Mouse (Mus musculus) embryonic facial prominence, embryonic 14.5 days (tissue): ENCODE results near the gene Hmox1. TPM values are rescaled to one million over a fixed set of nuclear protein-coding genes. Genes with fewer than 3 reads are reported as not detected.

Experiments
- ATAC-seq: fragments of 200-750 bp; cut with Nextera tagmentation; 2 replicates; pipeline ENCODE4 v1.8.0; 2017; ENCODE audit warnings: low read depth, moderate number of reproducible peaks, moderate TSS enrichment
- DNase-seq: peaks from one replicate; pipeline ENCODE4 v3.0.0-alpha.2; 2015; ENCODE audit warnings: low spot score
- H3K27ac ChIP-seq: fragments of 300-500 bp; sonication (generic); replicated peaks from 2 replicates; pipeline ENCODE4 v1.5.1; 2014; ENCODE audit warnings: low read depth, mild to moderate bottlenecking, low read length, moderate library complexity
- H3K27me3 ChIP-seq: fragments of 300-500 bp; sonication (generic); replicated peaks from 2 replicates; pipeline ENCODE4 v1.6.1; 2014; ENCODE audit warnings: low read length; ENCODE audit not compliant: control insufficient read depth, insufficient read depth
- H3K36me3 ChIP-seq: fragments of 300-500 bp; sonication (generic); 2 replicates; pipeline ENCODE4 v1.6.1; 2014; ENCODE audit warnings: low read length, mixed read lengths; ENCODE audit not compliant: control insufficient read depth, insufficient read depth
- H3K4me1 ChIP-seq: fragments of 300-500 bp; sonication (generic); 2 replicates; pipeline ENCODE4 v1.6.1; 2014; ENCODE audit warnings: antibody characterized with exemption, low read length; ENCODE audit not compliant: control insufficient read depth, insufficient read depth
- H3K4me2 ChIP-seq: fragments of 300-500 bp; sonication (generic); 2 replicates; pipeline ENCODE4 v1.6.1; 2014; ENCODE audit warnings: low read depth, mild to moderate bottlenecking, low read length, moderate library complexity, mixed read lengths
- H3K4me3 ChIP-seq: fragments of 300-500 bp; sonication (generic); 2 replicates; pipeline ENCODE4 v1.5.1; 2014; ENCODE audit warnings: low read depth, mild to moderate bottlenecking, low read length
- H3K9ac ChIP-seq: fragments of 300-500 bp; sonication (generic); 2 replicates; pipeline ENCODE4 v1.6.1; 2014; ENCODE audit warnings: low read depth, mild to moderate bottlenecking, low read length, moderate library complexity, mixed read lengths
- H3K9me3 ChIP-seq: fragments of 300-500 bp; sonication (generic); 2 replicates; pipeline ENCODE4 v1.6.1; 2016; ENCODE audit warnings: low read length; ENCODE audit not compliant: control insufficient read depth
- WGBS: fragments of 180-500 bp; shearing (Covaris S2); extraction: QIAGEN DNeasy Blood & Tissue Kit; methylation state at CpG from one replicate; pipeline ENCODE4 v1.1.7; 2014; 5-methylcytosine and 5-hydroxymethylcytosine counted together
- polyA plus RNA-seq: library from polyadenylated mRNA; unstranded; fragments of >200 nt; fragmentation: Nextera tagmentation; extraction: Ambion mirVana; gene quantifications from 2 replicates; pipeline ENCODE4 v1.2.1, GENCODE M21; 2014

Hmox1 gene
- 23.1 and 24.4 TPM in 2 replicates for polyA plus RNA-seq

DNA sequence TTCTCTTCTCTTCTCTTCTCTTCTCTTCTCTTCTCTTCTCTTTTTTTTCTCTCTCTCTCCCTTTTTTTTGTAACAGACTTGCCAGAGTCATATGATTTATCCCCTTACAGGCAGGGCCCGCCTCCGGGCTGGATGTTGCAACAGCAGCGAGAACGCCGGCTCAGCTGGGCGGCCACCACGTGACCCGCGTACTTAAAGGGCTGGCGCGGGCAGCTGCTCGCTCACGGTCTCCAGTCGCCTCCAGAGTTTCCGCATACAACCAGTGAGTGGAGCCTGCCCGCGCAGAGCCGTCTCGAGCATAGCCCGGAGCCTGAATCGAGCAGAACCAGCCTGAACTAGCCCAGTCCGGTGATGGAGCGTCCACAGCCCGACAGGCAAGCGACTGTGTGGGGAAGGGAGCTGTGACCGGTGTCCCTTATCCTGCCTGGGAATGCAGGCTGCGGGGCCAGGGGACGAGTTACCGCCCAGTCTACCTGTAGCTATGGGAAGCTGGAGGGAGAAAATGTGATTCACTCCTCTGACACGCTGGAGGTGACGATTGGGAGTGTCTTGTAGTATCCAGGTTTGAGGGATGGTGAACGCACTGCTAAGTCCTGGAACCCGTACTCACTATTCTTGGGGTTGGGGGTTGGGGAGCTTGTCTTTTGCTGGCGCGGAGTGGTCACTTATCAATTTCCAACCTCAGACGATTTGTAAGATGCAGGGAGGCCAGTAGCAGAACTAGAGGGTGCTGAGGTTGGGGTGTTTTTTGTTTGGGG lies at the start of gene Hmox1:
Hmox1 (plus strand) TSS at position 223 of the 758 bp plus-strand sequence.
- Histone ChIP-seq H3K4me3 (peak within 1 kb of the TSS; percentile 48), H3K36me3 (peaks cover 10% of the 10 kb centered on the region; the same call in 1 of the 2 replicates), H3K4me2 (peak within 1 kb of the TSS; percentile 73), H3K27ac (0 out of 2 replicates have a peak within 1 kb of the TSS, but pooled peaks have one; percentile 16), H3K9ac (peak within 1 kb of the TSS; percentile 73), H3K4me1 (peaks cover 10% of the 10 kb centered on the region; the same call in 1 of the 2 replicates), H3K27me3 (no peaks in the 10 kb centered on the region), H3K9me3 (no peaks in the 10 kb centered on the region)
- WGBS, result under 1% methylated on average over 36 of the region's 36 CpGs
- ATAC-seq, result peak; percentile 94
- DNase-seq, result peak; percentile 96

DNA sequence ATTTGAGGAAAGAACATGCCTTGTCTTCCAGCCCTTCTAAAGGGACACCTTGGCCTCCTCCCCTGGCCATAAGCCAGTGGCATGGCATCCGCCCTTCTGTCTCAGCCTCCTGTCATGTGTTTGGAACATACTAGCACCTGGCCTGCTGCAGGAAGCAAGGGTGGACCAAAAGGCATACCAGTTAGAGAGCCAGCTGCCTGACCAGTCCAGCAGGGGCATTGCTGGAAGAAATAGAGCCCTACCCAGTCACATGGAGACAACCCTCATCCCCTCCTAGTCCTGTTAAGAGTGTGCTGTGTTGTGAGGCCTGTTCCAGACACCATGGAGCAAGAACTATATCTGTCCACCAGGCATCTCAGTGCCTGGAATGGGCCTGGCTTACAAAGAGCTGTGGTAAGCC lies 47.1 kb upstream of the Hmox1 start:
- H3K4me3 ChIP-seq, result no peak overlapping the region
- peaks cover 6% of the 10 kb centered on the region; the same call in 1 of the 2 replicates for H3K36me3 ChIP-seq
- H3K4me1 ChIP-seq, result no peaks in the 10 kb centered on the region
- WGBS, result 86% methylated on average over 1 of the region's 1 CpGs
- no peaks in the 10 kb centered on the region for H3K27me3 ChIP-seq
- no peak overlapping the region for H3K9ac ChIP-seq
- H3K27ac ChIP-seq, result no peak overlapping the region
- no peak overlapping the region for H3K4me2 ChIP-seq
- ATAC-seq (no peak), DNase-seq (no peak)
- H3K9me3 ChIP-seq, result no peaks in the 10 kb centered on the region

DNA sequence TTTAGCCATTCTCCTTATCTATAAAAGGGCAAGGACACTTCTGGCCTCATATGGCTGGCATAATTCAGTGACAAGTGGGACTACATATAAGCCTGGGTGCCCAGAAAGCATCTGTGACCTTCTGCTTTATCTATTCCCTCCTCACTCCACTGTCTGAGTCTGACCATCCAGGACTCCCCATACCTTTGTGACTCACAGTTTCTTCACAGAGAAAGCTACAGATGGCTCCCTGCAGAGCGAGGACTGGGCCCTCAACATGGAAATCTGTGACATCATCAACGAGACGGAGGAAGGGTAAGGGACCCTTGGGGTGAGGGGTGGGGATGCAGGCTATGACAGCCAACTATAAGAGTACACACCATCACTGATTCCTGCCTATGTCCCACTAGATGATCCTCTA lies 45.6 kb upstream of the Hmox1 start:
- no peaks in the 10 kb centered on the region for H3K27me3 ChIP-seq
- H3K4me3 ChIP-seq, result no peak overlapping the region
- no peak overlapping the region for H3K4me2 ChIP-seq
- H3K27ac ChIP-seq, result no peak overlapping the region
- H3K9me3 ChIP-seq, result no peaks in the 10 kb centered on the region
- no peaks in the 10 kb centered on the region for H3K4me1 ChIP-seq
- 85% methylated on average over 3 of the region's 3 CpGs for WGBS
- ATAC-seq, result no peak
- no peak for DNase-seq
- H3K9ac ChIP-seq, result no peak overlapping the region
- peaks cover 9% of the 10 kb centered on the region; the same call in 1 of the 2 replicates for H3K36me3 ChIP-seq

DNA sequence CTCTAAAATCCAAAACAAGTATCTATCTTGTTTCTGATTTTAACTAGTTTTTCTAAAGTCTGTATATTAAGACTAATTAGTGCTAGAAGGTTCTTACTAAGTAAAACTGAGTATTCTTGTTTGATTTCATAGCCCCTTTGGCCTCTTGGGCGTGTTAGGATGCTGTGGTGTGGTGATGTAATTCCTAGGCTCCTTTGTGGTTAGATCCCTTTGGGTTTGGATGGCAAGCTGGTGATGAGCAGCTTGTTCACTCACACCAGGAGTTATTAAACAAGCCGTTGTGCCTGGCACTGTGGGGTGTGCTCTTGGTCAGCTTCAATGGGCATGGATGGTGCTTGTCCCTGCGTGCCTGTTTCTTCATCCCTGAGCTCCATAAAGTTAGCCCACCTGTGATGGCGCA lies 40.1 kb upstream of the Hmox1 start:
- H3K36me3 ChIP-seq, result peaks cover 21% of the 10 kb centered on the region; the same call in 1 of the 2 replicates
- H3K27ac ChIP-seq, result no peak overlapping the region
- DNase-seq (no peak), ATAC-seq (0 out of 2 replicates have a peak, but pooled peaks have one; percentile 17)
- H3K9ac ChIP-seq, result no peak overlapping the region
- no peaks in the 10 kb centered on the region for H3K9me3 ChIP-seq
- no peak overlapping the region for H3K4me3 ChIP-seq
- no peaks in the 10 kb centered on the region for H3K27me3 ChIP-seq
- 87% methylated on average over 4 of the region's 4 CpGs for WGBS
- no peak overlapping the region for H3K4me2 ChIP-seq
- H3K4me1 ChIP-seq, result no peaks in the 10 kb centered on the region

DNA sequence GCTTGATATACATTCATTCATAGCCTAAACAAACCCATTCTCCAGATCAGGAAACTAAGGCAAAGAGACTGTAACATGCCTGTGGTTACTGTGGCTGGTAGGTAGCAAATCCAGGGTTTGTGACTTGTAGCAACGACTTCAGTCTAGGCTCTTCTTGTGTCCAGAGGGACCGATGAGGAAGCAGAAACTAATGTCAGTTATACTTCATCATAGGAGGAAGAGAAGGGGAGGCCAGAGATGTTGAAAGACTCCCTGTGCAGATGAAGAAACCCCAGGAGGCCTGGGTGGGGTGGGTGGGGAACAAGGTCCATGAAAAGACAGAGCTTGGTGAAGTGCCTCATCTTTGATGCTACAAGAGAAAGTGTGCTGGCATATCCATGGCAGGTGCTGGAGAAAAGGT lies 37.7 kb upstream of the Hmox1 start:
- Histone ChIP-seq H3K9me3 (no peaks in the 10 kb centered on the region), H3K4me2 (no peak overlapping the region), H3K27ac (no peak overlapping the region), H3K4me1 (no peaks in the 10 kb centered on the region), H3K27me3 (no peaks in the 10 kb centered on the region), H3K4me3 (no peak overlapping the region), H3K9ac (no peak overlapping the region), H3K36me3 (0 out of 2 replicates have a peak, but pooled peaks cover 18% of the 10 kb centered on the region)
- WGBS, result 88% methylated on average over 2 of the region's 2 CpGs
- DNase-seq (no peak), ATAC-seq (no peak)

DNA sequence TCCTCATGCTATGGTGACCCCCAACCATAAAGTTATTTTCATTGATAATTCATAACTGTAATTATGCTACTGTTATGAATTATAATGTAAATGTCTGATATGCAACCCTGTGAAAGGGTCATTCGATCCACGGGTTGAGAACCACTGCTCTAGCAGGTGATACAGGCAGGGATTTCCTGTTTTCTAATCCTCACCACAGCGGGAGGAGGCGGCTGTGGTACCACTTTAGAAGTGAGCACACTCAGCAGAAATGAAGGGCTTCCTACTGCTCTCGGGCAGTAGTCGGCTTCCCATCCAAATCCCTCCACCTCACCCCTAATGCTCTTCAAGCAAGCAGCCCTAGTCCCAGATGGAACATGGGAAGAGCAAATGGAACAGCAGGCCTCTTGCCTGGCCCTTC lies 33.4 kb upstream of the Hmox1 start:
- Histone ChIP-seq H3K4me3 (no peak overlapping the region), H3K4me1 (no peaks in the 10 kb centered on the region), H3K9ac (no peak overlapping the region), H3K36me3 (peaks cover 18% of the 10 kb centered on the region), H3K4me2 (no peak overlapping the region), H3K9me3 (no peaks in the 10 kb centered on the region), H3K27me3 (no peaks in the 10 kb centered on the region), H3K27ac (no peak overlapping the region)
- ATAC-seq, result no peak
- 68% methylated on average over 6 of the region's 6 CpGs for WGBS
- DNase-seq, result no peak

DNA sequence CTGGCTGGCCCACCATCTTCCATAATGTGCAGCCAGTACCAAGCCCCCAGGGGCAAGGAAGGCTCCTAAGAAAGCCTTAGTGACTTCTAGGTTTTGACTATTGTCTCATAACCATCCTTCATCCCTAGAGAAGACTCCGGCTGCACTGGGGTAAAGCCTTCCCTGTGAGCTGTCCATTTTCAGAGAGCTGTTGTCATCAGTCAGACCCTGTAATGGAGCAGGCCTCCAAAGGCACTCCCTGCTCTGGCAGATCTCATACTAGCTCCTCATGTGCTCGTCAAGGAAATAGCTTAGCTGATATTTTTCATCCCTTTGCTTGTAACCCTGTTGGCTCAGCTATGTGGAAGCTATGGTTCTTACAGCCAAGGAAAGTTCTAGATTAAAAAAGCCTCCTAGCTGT lies 32.6 kb upstream of the Hmox1 start:
- WGBS, result 84% methylated on average over 2 of the region's 2 CpGs
- H3K9me3 ChIP-seq, result no peaks in the 10 kb centered on the region

DNA sequence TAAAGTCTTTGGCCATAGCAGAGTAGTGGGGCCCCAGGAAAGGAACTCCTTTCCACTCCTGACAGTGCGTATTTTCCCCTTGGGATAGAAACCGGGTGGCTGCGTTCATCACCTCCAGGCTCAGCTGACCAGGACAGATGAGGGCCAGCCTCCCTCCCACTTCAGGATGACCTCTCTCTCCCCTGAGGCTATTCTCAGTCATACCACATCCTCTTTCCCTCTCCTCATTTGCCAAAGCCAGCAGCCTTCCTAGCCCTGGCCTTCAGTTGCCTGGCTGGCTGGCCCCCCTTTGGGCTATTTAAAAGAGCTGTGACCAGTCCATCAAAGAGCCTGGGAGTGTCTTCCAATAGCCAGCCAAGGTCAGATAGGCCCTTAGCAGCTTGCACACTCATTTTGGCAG lies 30.1 kb upstream of the Hmox1 start:
- H3K9me3 ChIP-seq, result no peaks in the 10 kb centered on the region
- H3K4me1 ChIP-seq, result no peaks in the 10 kb centered on the region
- DNase-seq, result no peak
- no peaks in the 10 kb centered on the region for H3K27me3 ChIP-seq
- H3K4me2 ChIP-seq, result no peak overlapping the region
- no peak overlapping the region for H3K4me3 ChIP-seq
- WGBS, result 55% methylated on average over 3 of the region's 3 CpGs
- H3K27ac ChIP-seq, result no peak overlapping the region
- ATAC-seq, result no peak
- peaks cover 25% of the 10 kb centered on the region for H3K36me3 ChIP-seq
- no peak overlapping the region for H3K9ac ChIP-seq

More for the DNA sequence above, 32.6 kb upstream of the Hmox1 start:
- DNase-seq, result no peak
- no peak overlapping the region for H3K9ac ChIP-seq
- H3K4me3 ChIP-seq, result no peak overlapping the region
- no peak overlapping the region for H3K27ac ChIP-seq
- H3K4me2 ChIP-seq, result no peak overlapping the region
- ATAC-seq, result no peak
- peaks cover 25% of the 10 kb centered on the region for H3K36me3 ChIP-seq
- H3K27me3 ChIP-seq, result no peaks in the 10 kb centered on the region
- no peaks in the 10 kb centered on the region for H3K4me1 ChIP-seq

DNA sequence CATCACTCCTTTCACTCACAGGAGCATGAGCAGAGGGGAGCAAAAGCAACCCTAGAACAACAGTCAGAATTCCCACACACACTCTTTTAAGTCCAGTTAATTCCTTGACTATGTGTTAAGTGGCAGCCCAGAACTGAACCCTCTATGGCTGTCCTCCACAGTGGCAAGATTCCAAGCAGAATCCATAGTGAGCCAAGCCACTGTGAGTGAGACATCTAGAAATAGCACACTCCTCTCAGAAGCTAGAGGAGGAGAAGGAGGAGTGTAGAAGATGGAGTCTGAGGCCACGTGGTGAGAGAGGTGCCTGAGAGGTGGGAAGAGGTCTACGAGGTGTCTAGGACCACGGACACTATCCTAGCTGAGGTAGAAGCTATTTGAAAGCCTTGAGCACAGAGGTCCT lies 28.6 kb upstream of the Hmox1 start:
- H3K27me3 ChIP-seq, result no peaks in the 10 kb centered on the region
- no peak overlapping the region for H3K27ac ChIP-seq
- no peaks in the 10 kb centered on the region for H3K9me3 ChIP-seq
- H3K4me3 ChIP-seq, result no peak overlapping the region
- DNase-seq (no peak), ATAC-seq (no peak)
- no peak overlapping the region for H3K9ac ChIP-seq
- peaks cover 22% of the 10 kb centered on the region for H3K36me3 ChIP-seq
- WGBS, result 79% methylated on average over 3 of the region's 3 CpGs
- no peak overlapping the region for H3K4me2 ChIP-seq
- H3K4me1 ChIP-seq, result no peaks in the 10 kb centered on the region
